Mouse (Mus musculus): Measurements from ENCODE around the gene Sdk1. TPM values are rescaled to one million over a fixed set of nuclear protein-coding genes. Genes with fewer than 3 reads are reported as not detected.

Gene Sdk1
- polyA plus RNA-seq, 1 experiment from 2014 or later, result 1.2 TPM

GRCm38 (mm10) chr5:142181862-142182261 is 940.6 kb downstream of the Sdk1 start:
- H3K9me3 ChIP-seq (ENCODE audit: control insufficient read depth, low read length), result no peaks in the 10 kb centered on the region
- no peak for ATAC-seq (ENCODE audit: insufficient number of reproducible peaks, low FRiP score, low TSS enrichment, low read depth)

GRCm38 (mm10) chr5:142188765-142189164 is 947.5 kb downstream of the Sdk1 start:
- H3K4me1 ChIP-seq (ENCODE audit: control insufficient read depth, insufficient read depth, low read length), result 0 out of 2 replicates have a peak, but pooled peaks cover 5% of the 10 kb centered on the region
- no peak overlapping the region for H3K27ac ChIP-seq (replicated peaks; ENCODE audit: low read depth, low read length)
- WGBS, result 90% methylated on average over 5 of the region's 5 CpGs
- H3K4me2 ChIP-seq (ENCODE audit: low read depth, severe bottlenecking), result no peak overlapping the region
- DNase-seq (ENCODE audit: low spot score), result no peak
- H3K27me3 ChIP-seq (ENCODE audit: control insufficient read depth, insufficient read depth, low read length), result no peaks in the 10 kb centered on the region
- no peak for ATAC-seq (ENCODE audit: insufficient number of reproducible peaks, low FRiP score, low TSS enrichment, low read depth)
- no peak overlapping the region for H3K9ac ChIP-seq (ENCODE audit: low read length)
- H3K9me3 ChIP-seq (ENCODE audit: control insufficient read depth, low read length), result no peaks in the 10 kb centered on the region
- no peaks in the 10 kb centered on the region for H3K36me3 ChIP-seq (ENCODE audit: control insufficient read depth, insufficient read depth, low read length)
- no peak overlapping the region for H3K4me3 ChIP-seq (ENCODE audit: low read depth, low read length)

More at GRCm38 (mm10) chr5:142181862-142182261, 940.6 kb downstream of the Sdk1 start:
- Histone ChIP-seq H3K4me2 (ENCODE audit: low read depth, severe bottlenecking) (no peak overlapping the region), H3K27me3 (ENCODE audit: control insufficient read depth, insufficient read depth, low read length) (no peaks in the 10 kb centered on the region), H3K9ac (ENCODE audit: low read length) (no peak overlapping the region), H3K4me3 (ENCODE audit: low read depth, low read length) (no peak overlapping the region), H3K4me1 (ENCODE audit: control insufficient read depth, insufficient read depth, low read length) (no peaks in the 10 kb centered on the region), H3K36me3 (ENCODE audit: control insufficient read depth, insufficient read depth, low read length) (no peaks in the 10 kb centered on the region), H3K27ac (replicated peaks; ENCODE audit: low read depth, low read length) (no peak overlapping the region)
- 75% methylated on average over 14 of the region's 14 CpGs for WGBS
- DNase-seq (ENCODE audit: low spot score), result no peak

- Histone ChIP-seq H3K4me3 (ENCODE audit: low read depth, low read length) (no peak overlapping the region), H3K4me2 (ENCODE audit: low read depth, severe bottlenecking) (no peak overlapping the region), H3K4me1 (ENCODE audit: control insufficient read depth, insufficient read depth, low read length) (no peaks in the 10 kb centered on the region), H3K27ac (replicated peaks; ENCODE audit: low read depth, low read length) (no peak overlapping the region), H3K27me3 (ENCODE audit: control insufficient read depth, insufficient read depth, low read length) (no peaks in the 10 kb centered on the region), H3K36me3 (ENCODE audit: control insufficient read depth, insufficient read depth, low read length) (no peaks in the 10 kb centered on the region), H3K9ac (ENCODE audit: low read length) (no peak overlapping the region), H3K9me3 (ENCODE audit: control insufficient read depth, low read length) (no peaks in the 10 kb centered on the region)
- DNase-seq (ENCODE audit: low spot score), result no peak
- no peak for ATAC-seq (ENCODE audit: insufficient number of reproducible peaks, low FRiP score, low TSS enrichment, low read depth)
Measured at GRCm38 (mm10) chr5:142209911-142210310, 968.6 kb downstream of the Sdk1 start.

GRCm38 (mm10) chr5:142212252-142212651 is 971.0 kb downstream of the Sdk1 start:
- no peak overlapping the region for H3K4me2 ChIP-seq (ENCODE audit: low read depth, severe bottlenecking)
- DNase-seq (ENCODE audit: low spot score) (no peak), ATAC-seq (ENCODE audit: insufficient number of reproducible peaks, low FRiP score, low TSS enrichment, low read depth) (no peak)
- H3K27ac ChIP-seq (replicated peaks; ENCODE audit: low read depth, low read length), result no peak overlapping the region
- no peak overlapping the region for H3K9ac ChIP-seq (ENCODE audit: low read length)
- 65% methylated on average over 11 of the region's 11 CpGs for WGBS
- no peaks in the 10 kb centered on the region for H3K36me3 ChIP-seq (ENCODE audit: control insufficient read depth, insufficient read depth, low read length)
- no peak overlapping the region for H3K4me3 ChIP-seq (ENCODE audit: low read depth, low read length)
- H3K4me1 ChIP-seq (ENCODE audit: control insufficient read depth, insufficient read depth, low read length), result no peaks in the 10 kb centered on the region
- no peaks in the 10 kb centered on the region for H3K9me3 ChIP-seq (ENCODE audit: control insufficient read depth, low read length)
- no peaks in the 10 kb centered on the region for H3K27me3 ChIP-seq (ENCODE audit: control insufficient read depth, insufficient read depth, low read length)

- WGBS, result 84% methylated on average over 5 of the region's 5 CpGs
- H3K9ac ChIP-seq (ENCODE audit: low read length), result no peak overlapping the region
- H3K9me3 ChIP-seq (ENCODE audit: control insufficient read depth, low read length), result no peaks in the 10 kb centered on the region
- H3K4me1 ChIP-seq (ENCODE audit: control insufficient read depth, insufficient read depth, low read length), result no peaks in the 10 kb centered on the region
- H3K27ac ChIP-seq (replicated peaks; ENCODE audit: low read depth, low read length), result no peak overlapping the region
- H3K36me3 ChIP-seq (ENCODE audit: control insufficient read depth, insufficient read depth, low read length), result no peaks in the 10 kb centered on the region
- no peaks in the 10 kb centered on the region for H3K27me3 ChIP-seq (ENCODE audit: control insufficient read depth, insufficient read depth, low read length)
- H3K4me3 ChIP-seq (ENCODE audit: low read depth, low read length), result no peak overlapping the region
- DNase-seq (ENCODE audit: low spot score) (no peak), ATAC-seq (ENCODE audit: insufficient number of reproducible peaks, low FRiP score, low TSS enrichment, low read depth) (no peak)
- H3K4me2 ChIP-seq (ENCODE audit: low read depth, severe bottlenecking), result no peak overlapping the region
Measured at GRCm38 (mm10) chr5:142215981-142216380, 974.7 kb downstream of the Sdk1 start.

- Histone ChIP-seq H3K4me1 (ENCODE audit: control insufficient read depth, insufficient read depth, low read length) (no peaks in the 10 kb centered on the region), H3K27ac (replicated peaks; ENCODE audit: low read depth, low read length) (no peak overlapping the region), H3K4me3 (ENCODE audit: low read depth, low read length) (no peak overlapping the region), H3K27me3 (ENCODE audit: control insufficient read depth, insufficient read depth, low read length) (no peaks in the 10 kb centered on the region), H3K9me3 (ENCODE audit: control insufficient read depth, low read length) (no peaks in the 10 kb centered on the region), H3K9ac (ENCODE audit: low read length) (no peak overlapping the region), H3K36me3 (ENCODE audit: control insufficient read depth, insufficient read depth, low read length) (no peaks in the 10 kb centered on the region), H3K4me2 (ENCODE audit: low read depth, severe bottlenecking) (no peak overlapping the region)
- ATAC-seq (ENCODE audit: insufficient number of reproducible peaks, low FRiP score, low TSS enrichment, low read depth) (no peak), DNase-seq (ENCODE audit: low spot score) (peak; percentile 43)
- 89% methylated on average over 12 of the region's 12 CpGs for WGBS
Measured at GRCm38 (mm10) chr5:142220851-142221503, 979.7 kb downstream of the Sdk1 start.

GRCm38 (mm10) chr5:142228957-142229810 is 987.9 kb downstream of the Sdk1 start:
- WGBS, result 66% methylated on average over 18 of the region's 18 CpGs
- ATAC-seq (ENCODE audit: insufficient number of reproducible peaks, low FRiP score, low TSS enrichment, low read depth) (no peak), DNase-seq (ENCODE audit: low spot score) (no peak)
- Histone ChIP-seq H3K27ac (replicated peaks; ENCODE audit: low read depth, low read length) (no peak overlapping the region), H3K4me1 (ENCODE audit: control insufficient read depth, insufficient read depth, low read length) (no peaks in the 10 kb centered on the region), H3K36me3 (ENCODE audit: control insufficient read depth, insufficient read depth, low read length) (no peaks in the 10 kb centered on the region), H3K9me3 (ENCODE audit: control insufficient read depth, low read length) (no peaks in the 10 kb centered on the region; the same call in 1 of the 2 replicates), H3K4me3 (ENCODE audit: low read depth, low read length) (no peak overlapping the region), H3K4me2 (ENCODE audit: low read depth, severe bottlenecking) (no peak overlapping the region), H3K9ac (ENCODE audit: low read length) (no peak overlapping the region), H3K27me3 (ENCODE audit: control insufficient read depth, insufficient read depth, low read length) (no peaks in the 10 kb centered on the region)

GRCm38 (mm10) chr5:142229811-142230205 is 988.5 kb downstream of the Sdk1 start:
- H3K4me1 ChIP-seq (ENCODE audit: control insufficient read depth, insufficient read depth, low read length), result no peaks in the 10 kb centered on the region
- 79% methylated on average over 8 of the region's 8 CpGs for WGBS
- no peak overlapping the region for H3K9ac ChIP-seq (ENCODE audit: low read length)
- no peaks in the 10 kb centered on the region for H3K36me3 ChIP-seq (ENCODE audit: control insufficient read depth, insufficient read depth, low read length)
- ATAC-seq (ENCODE audit: insufficient number of reproducible peaks, low FRiP score, low TSS enrichment, low read depth) (no peak), DNase-seq (ENCODE audit: low spot score) (no peak)
- no peaks in the 10 kb centered on the region; the same call in 1 of the 2 replicates for H3K9me3 ChIP-seq (ENCODE audit: control insufficient read depth, low read length)
- no peak overlapping the region for H3K4me2 ChIP-seq (ENCODE audit: low read depth, severe bottlenecking)
- H3K4me3 ChIP-seq (ENCODE audit: low read depth, low read length), result no peak overlapping the region
- H3K27me3 ChIP-seq (ENCODE audit: control insufficient read depth, insufficient read depth, low read length), result no peaks in the 10 kb centered on the region
- H3K27ac ChIP-seq (replicated peaks; ENCODE audit: low read depth, low read length), result no peak overlapping the region

Measured in limb, embryonic 11.5 days (tissue).